Mouse (Mus musculus): ENCODE measurements around the gene Col28a1.

GRCm38 (mm10) chr6:8227035-8227434 is 34.6 kb upstream of the Col28a1 start:
- TF ChIP-seq GATA1 (IDR thresholded peaks at IDR 0.05; ENCODE audit: borderline replicate concordance, low read length) = no peak
- no peak for TF ChIP-seq FLI1 (IDR thresholded peaks at IDR 0.05; ENCODE audit: low read length)

Data from megakaryocyte, embryonic 14.5 days (primary cell).